Mouse (Mus musculus) stomach, postnatal 0 days (tissue): ENCODE measurements around the gene Maml1. TPM values are rescaled to one million over a fixed set of nuclear protein-coding genes. Genes with fewer than 3 reads are reported as not detected.
A peak's percentile ranks its signal among the peaks of the same experiment; 100 is the strongest.

Source experiments
- ATAC-seq: fragments of 200-750 bp; cut with Nextera tagmentation; 2 replicates; pipeline ENCODE4 v1.8.0; 2017; ENCODE audit not compliant: low FRiP score, low TSS enrichment
- DNase-seq: peaks from one replicate; pipeline ENCODE4 v3.0.0-alpha.2; 2016; ENCODE audit warnings: low spot score
- H3K27ac ChIP-seq: fragments of 300-500 bp; sonication (generic); replicated peaks from 2 replicates; pipeline ENCODE4 v1.5.1; 2014; ENCODE audit warnings: mild to moderate bottlenecking, control low read depth
- H3K27me3 ChIP-seq: fragments of 300-500 bp; sonication (generic); 2 replicates; pipeline ENCODE4 v1.6.1; 2014; ENCODE audit warnings: low read length; ENCODE audit not compliant: control insufficient read depth, insufficient read depth
- H3K36me3 ChIP-seq: fragments of 300-500 bp; sonication (generic); 2 replicates; pipeline ENCODE4 v1.6.1; 2014; ENCODE audit warnings: low read length, mixed read lengths; ENCODE audit not compliant: control insufficient read depth, insufficient read depth
- H3K4me1 ChIP-seq: fragments of 300-500 bp; sonication (generic); replicated peaks from 2 replicates; pipeline ENCODE4 v1.6.1; 2014; ENCODE audit warnings: antibody characterized with exemption; ENCODE audit not compliant: control insufficient read depth, insufficient read depth
- H3K4me2 ChIP-seq: fragments of 300-500 bp; sonication (generic); replicated peaks from 2 replicates; pipeline ENCODE4 v1.6.1; 2014; ENCODE audit warnings: low read depth, mild to moderate bottlenecking, control low read depth, moderate library complexity
- H3K4me3 ChIP-seq: fragments of 300-500 bp; sonication (generic); 2 replicates; pipeline ENCODE4 v1.5.1; 2014; ENCODE audit warnings: low read depth, low read length, control low read depth
- H3K9ac ChIP-seq: fragments of 300-500 bp; sonication (generic); 2 replicates; pipeline ENCODE4 v1.6.1; 2014; ENCODE audit warnings: mild to moderate bottlenecking, low read length, control low read depth, mixed read lengths
- H3K9me3 ChIP-seq: fragments of 300-500 bp; sonication (generic); 2 replicates; pipeline ENCODE4 v1.6.1; 2016; ENCODE audit warnings: low read length; ENCODE audit not compliant: control insufficient read depth
- CTCF ChIP-seq: IDR thresholded peaks from 2 replicates; pipeline ENCODE4 v1.5.1; 2016; ENCODE audit warnings: antibody characterized with exemption, low read depth, mild to moderate bottlenecking, moderate library complexity
- EP300 ChIP-seq: optimal IDR thresholded peaks from 2 replicates; pipeline ENCODE3; 2016; ENCODE audit warnings: antibody characterized with exemption
- WGBS: fragments of 180-500 bp; shearing (Covaris S2); extraction: QIAGEN DNeasy Blood & Tissue Kit; methylation state at CpG from one replicate; pipeline ENCODE4 v1.1.7; 2014; 5-methylcytosine and 5-hydroxymethylcytosine counted together
- polyA plus RNA-seq: library from polyadenylated mRNA; unstranded; fragments of >200 nt; fragmentation: Nextera tagmentation; extraction: Ambion mirVana; gene quantifications from 2 replicates; pipeline ENCODE4 v1.2.1, GENCODE M21; 2015

The Maml1 gene
- polyA plus RNA-seq, 1 experiment from 2014 or later: 2.4 TPM

GRCm38 (mm10) chr11:50277706-50278105, 14.4 kb downstream of the Maml1 start:
- Histone ChIP-seq H3K9me3 (no peaks in the 10 kb centered on the region), H3K9ac (no peak overlapping the region), H3K27ac (no peak overlapping the region; the same call in 1 of the 2 replicates), H3K4me1 (no peaks in the 10 kb centered on the region), H3K36me3 (no peaks in the 10 kb centered on the region), H3K4me2 (no peak overlapping the region), H3K27me3 (no peaks in the 10 kb centered on the region), H3K4me3 (no peak overlapping the region)
- TF ChIP-seq CTCF (no peak), EP300 (no peak)
- ATAC-seq (no peak), DNase-seq (peak; percentile 12)
- WGBS: 88% methylated on average over 6 of the region's 6 CpGs

GRCm38 (mm10) chr11:50277025-50277424, 15.1 kb downstream of the Maml1 start:
- Histone ChIP-seq H3K27me3 (no peaks in the 10 kb centered on the region), H3K9ac (no peak overlapping the region), H3K36me3 (no peaks in the 10 kb centered on the region), H3K4me2 (no peak overlapping the region), H3K27ac (no peak overlapping the region), H3K9me3 (no peaks in the 10 kb centered on the region), H3K4me3 (no peak overlapping the region), H3K4me1 (no peaks in the 10 kb centered on the region)
- TF ChIP-seq EP300 (no peak), CTCF (peak; percentile 42)
- DNase-seq: peak; percentile 16
- ATAC-seq: no peak

DNA sequence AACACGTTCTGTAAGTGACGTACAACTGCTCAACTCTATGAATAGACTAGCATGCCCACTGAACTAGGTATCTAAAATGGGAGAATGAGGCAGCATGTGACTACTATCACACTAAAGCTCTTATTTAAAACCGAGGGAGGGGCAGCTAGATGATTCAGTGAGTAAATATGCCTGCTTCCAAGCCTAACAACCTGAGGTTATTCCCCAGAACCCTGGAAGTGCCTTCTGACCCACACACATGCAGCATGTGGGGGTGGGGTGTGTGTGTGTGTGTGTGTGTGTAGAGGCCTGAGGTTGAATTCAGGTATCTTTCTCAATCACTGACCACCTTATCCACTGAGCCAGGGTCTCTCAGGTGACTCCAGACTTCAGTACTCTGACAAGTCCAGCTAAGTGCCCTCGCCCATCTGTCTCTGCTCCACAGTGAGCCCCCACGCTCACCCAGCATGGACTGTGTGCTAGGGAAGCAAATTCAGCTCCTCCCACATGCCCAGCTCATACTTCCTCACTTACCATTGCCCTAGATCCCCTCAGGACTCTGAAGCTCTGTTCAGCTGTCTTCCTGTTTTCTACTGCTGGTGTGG, 16.5 kb downstream of the Maml1 start:
- Histone ChIP-seq H3K4me2 (peak overlapping the region; percentile 18), H3K9ac (no peak overlapping the region), H3K27ac (peak overlapping the region; percentile 86), H3K9me3 (no peaks in the 10 kb centered on the region), H3K27me3 (no peaks in the 10 kb centered on the region), H3K4me1 (no peaks in the 10 kb centered on the region), H3K36me3 (no peaks in the 10 kb centered on the region), H3K4me3 (no peak overlapping the region)
- TF ChIP-seq CTCF: no peak
- no peak for TF ChIP-seq EP300
- ATAC-seq: peak; percentile 88
- WGBS: 55% methylated on average over 5 of the region's 5 CpGs
- DNase-seq: peak; percentile 72

- DNase-seq: no peak
- Histone ChIP-seq H3K9ac (no peak overlapping the region), H3K4me1 (no peaks in the 10 kb centered on the region), H3K9me3 (no peaks in the 10 kb centered on the region), H3K4me2 (no peak overlapping the region), H3K27me3 (no peaks in the 10 kb centered on the region), H3K4me3 (no peak overlapping the region), H3K27ac (peak overlapping the region; percentile 86), H3K36me3 (no peaks in the 10 kb centered on the region)
- WGBS: 74% methylated on average over 2 of the region's 2 CpGs
- TF ChIP-seq CTCF: no peak
- no peak for TF ChIP-seq EP300
- ATAC-seq: 0 out of 2 replicates have a peak, but pooled peaks have one; percentile 3
These were observed 17.0 kb downstream of the Maml1 start for GRCm38 (mm10) chr11:50275077-50275476.

- no peaks in the 10 kb centered on the region for H3K4me1 ChIP-seq
- H3K9ac ChIP-seq: no peak overlapping the region
- H3K27ac ChIP-seq: no peak overlapping the region
- no peaks in the 10 kb centered on the region for H3K27me3 ChIP-seq
- no peaks in the 10 kb centered on the region for H3K36me3 ChIP-seq
- 87% methylated on average over 2 of the region's 2 CpGs for WGBS
- DNase-seq (peak; percentile 10), ATAC-seq (no peak)
- TF ChIP-seq EP300 (no peak), CTCF (no peak)
- H3K4me3 ChIP-seq: no peak overlapping the region
- H3K9me3 ChIP-seq: no peaks in the 10 kb centered on the region
- H3K4me2 ChIP-seq: no peak overlapping the region
These were observed 19.3 kb downstream of the Maml1 start for GRCm38 (mm10) chr11:50272819-50273218.

DNA sequence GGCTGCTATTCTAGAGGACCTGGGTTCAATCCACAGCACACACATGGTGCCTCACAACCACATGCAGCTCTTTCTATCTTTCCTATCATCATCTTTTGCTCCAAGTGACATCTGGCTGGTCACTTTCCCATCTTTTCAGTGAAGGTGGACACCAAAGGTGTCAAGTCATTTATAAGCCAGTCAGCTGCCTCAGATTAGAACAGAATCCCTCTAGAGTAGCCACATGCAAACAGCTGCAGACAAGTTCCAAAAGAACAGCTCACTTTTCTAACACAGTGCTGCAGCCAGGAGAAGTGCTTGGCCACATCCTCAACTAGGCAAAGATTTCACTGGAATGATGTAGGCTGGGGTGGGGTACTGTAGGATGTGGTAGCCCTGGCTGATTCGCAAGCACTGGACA, 22.2 kb downstream of the Maml1 start:
- no peak overlapping the region for H3K4me3 ChIP-seq
- no peak overlapping the region for H3K27ac ChIP-seq
- no peaks in the 10 kb centered on the region for H3K27me3 ChIP-seq
- no peak overlapping the region for H3K4me2 ChIP-seq
- H3K36me3 ChIP-seq: peaks cover 14% of the 10 kb centered on the region; the same call in 1 of the 2 replicates
- DNase-seq: no peak
- H3K9ac ChIP-seq: no peak overlapping the region
- TF ChIP-seq CTCF: no peak
- no peak for TF ChIP-seq EP300
- H3K4me1 ChIP-seq: no peaks in the 10 kb centered on the region
- no peak for ATAC-seq
- 85% methylated on average over 1 of the region's 1 CpGs for whole genome bisulfite sequencing
- no peaks in the 10 kb centered on the region for H3K9me3 ChIP-seq
